Mouse (Mus musculus) skeletal muscle tissue, postnatal 0 days (tissue): ENCODE data around the gene Cdk2ap1. TPM values are rescaled to one million over a fixed set of nuclear protein-coding genes. Genes with fewer than 3 reads are reported as not detected.

Source experiments
- polyA plus RNA-seq: library from polyadenylated mRNA; unstranded; fragments of >200 nt; fragmentation: Nextera tagmentation; extraction: Ambion mirVana; gene quantifications from 2 replicates; pipeline ENCODE4 v1.2.1, GENCODE M21; 2015

Gene Cdk2ap1
- polyA plus RNA-seq = 61.2 and 82.7 TPM in 2 replicates

DNA sequence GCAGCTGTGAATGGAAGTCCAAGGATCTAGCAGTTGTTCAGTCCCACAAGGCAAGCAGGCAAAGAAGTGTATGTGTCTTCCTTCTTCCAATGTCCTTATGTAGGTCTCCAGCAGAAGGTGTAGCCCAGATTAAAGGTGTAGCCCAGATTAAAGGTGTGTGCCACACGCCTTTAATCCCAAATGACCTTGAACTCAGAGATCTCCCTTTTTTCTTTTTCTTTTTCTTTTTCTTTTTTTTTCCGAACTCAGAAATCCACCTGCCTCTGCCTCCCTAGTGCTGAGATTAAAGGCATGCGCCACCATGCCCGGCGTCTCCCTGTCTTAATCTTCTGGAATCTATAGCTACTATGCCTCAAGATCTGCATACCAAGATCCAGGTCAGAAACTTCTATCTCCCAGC is at the start of gene Cdk2ap1:
Gene Cdk2ap1 (minus strand): TSS at position 101 of the 400 bp plus-strand sequence.

GRCm38 (mm10) chr5:124327510-124328364 is 35.1 kb downstream of the Cdk2ap1 start, which contains the start of the genes Mphosph9 and 2810006K23Rik:
Mphosph9 (minus strand) TSS chr5:124327972.
2810006K23Rik (plus strand) TSS chr5:124328089.

Other genes starting within 250 kb of the Cdk2ap1 start
- 80.7 and 91.8 TPM in 2 replicates for gene Arl6ip4, start 247.0 kb downstream of the Cdk2ap1 start, polyA plus RNA-seq
- gene Pitpnm2, start 113.3 kb downstream of the Cdk2ap1 start, polyA plus RNA-seq = 2.0 and 2.3 TPM in 2 replicates
- gene Mphosph9, start 35.1 kb downstream of the Cdk2ap1 start, polyA plus RNA-seq = 3.2 and 3.8 TPM in 2 replicates
- gene 2810006K23Rik, start 35.0 kb downstream of the Cdk2ap1 start, polyA plus RNA-seq = 7.6 and 8.5 TPM in 2 replicates
- 35.2 and 36.9 TPM in 2 replicates for gene Sbno1, start 62.9 kb upstream of the Cdk2ap1 start, polyA plus RNA-seq
- 18.0 and 26.4 TPM in 2 replicates for gene Kmt5a, start 76.8 kb upstream of the Cdk2ap1 start, polyA plus RNA-seq
- gene Rilpl2, start 115.3 kb upstream of the Cdk2ap1 start, polyA plus RNA-seq = 14.4 and 23.1 TPM in 2 replicates
- gene Snrnp35, start 120.1 kb upstream of the Cdk2ap1 start, polyA plus RNA-seq = 13.4 and 15.0 TPM in 2 replicates
- 69.3 and 90.5 TPM in 2 replicates for gene Rilpl1, start 168.3 kb upstream of the Cdk2ap1 start, polyA plus RNA-seq
- 349 and 403 TPM in 2 replicates for gene Tmed2, start 177.6 kb upstream of the Cdk2ap1 start, polyA plus RNA-seq
- gene Ddx55, start 189.8 kb upstream of the Cdk2ap1 start, polyA plus RNA-seq = 4.3 and 5.4 TPM in 2 replicates
- gene Eif2b1, start 216.0 kb upstream of the Cdk2ap1 start, polyA plus RNA-seq = 57.1 and 60.7 TPM in 2 replicates
- 19.6 and 24.5 TPM in 2 replicates for gene Gtf2h3, start 216.1 kb upstream of the Cdk2ap1 start, polyA plus RNA-seq